Mouse (Mus musculus): Measurements from ENCODE around the gene Slc39a11.
"Not testable (repeated sequence)": the region's sequence is repeated elsewhere in the genome, so short reads cannot be mapped to it uniquely, and the experiment has no call there.

Slc39a11 gene

GRCm38 (mm10) chr11:113600526-113601245, 49.2 kb downstream of the Slc39a11 start:
- DNase-seq (ENCODE audit: low spot score in 2 of 2) = no peak

- no peak for DNase-seq (ENCODE audit: low spot score in 2 of 2)
These were observed 52.2 kb downstream of the Slc39a11 start for GRCm38 (mm10) chr11:113597632-113598031.

- DNase-seq (ENCODE audit: low spot score in 2 of 2) = no peak
These were observed 54.7 kb downstream of the Slc39a11 start for GRCm38 (mm10) chr11:113595144-113595543.

GRCm38 (mm10) chr11:113588936-113589335, 60.9 kb downstream of the Slc39a11 start:
- no peak for DNase-seq (ENCODE audit: low spot score in 2 of 2)

DNA sequence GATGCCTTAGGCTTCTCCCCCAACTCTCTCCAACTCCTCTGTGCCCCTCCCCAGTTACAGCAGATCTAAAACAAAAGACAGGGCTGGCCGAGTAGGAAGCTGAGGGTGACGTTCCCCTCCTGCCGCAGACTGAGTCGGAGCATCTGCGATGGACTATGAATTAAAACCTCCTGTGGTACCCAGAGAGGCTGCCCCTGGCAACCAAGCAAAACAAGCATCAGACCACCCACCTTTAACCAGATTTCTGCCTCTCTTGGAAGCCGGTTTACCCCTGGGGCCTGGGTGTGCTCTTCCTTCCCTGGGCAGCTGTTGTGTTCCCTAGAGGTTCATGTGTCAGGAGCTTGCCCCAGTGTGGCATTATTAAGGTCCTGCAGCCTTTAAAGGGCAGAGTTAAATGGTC, 63.5 kb downstream of the Slc39a11 start:
- no peak for DNase-seq (ENCODE audit: low spot score in 2 of 2)

GRCm38 (mm10) chr11:113583879-113584661, 65.8 kb downstream of the Slc39a11 start:
- no peak for DNase-seq (ENCODE audit: low spot score in 2 of 2)

DNA sequence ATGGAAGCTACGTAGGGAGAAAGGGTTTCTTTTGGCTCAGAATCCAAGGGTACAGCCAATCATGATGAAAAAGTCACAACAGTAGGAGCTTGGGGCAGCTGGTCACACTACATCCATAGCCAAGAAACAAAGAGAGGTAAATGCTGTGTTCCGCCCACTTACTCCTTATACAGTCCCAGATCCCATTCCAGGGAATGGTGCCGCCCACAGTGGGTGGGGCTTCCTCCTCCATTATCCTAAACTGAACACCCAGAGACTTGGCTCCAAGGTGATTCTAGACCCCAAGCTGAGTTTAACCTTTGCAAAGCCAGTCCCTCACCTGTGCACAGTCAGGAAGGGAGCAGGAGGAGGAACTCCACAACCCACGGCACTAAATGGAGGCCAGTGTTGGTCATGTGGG, 72.7 kb downstream of the Slc39a11 start:
- no peak for DNase-seq (ENCODE audit: low spot score in 2 of 2)

- no peak for DNase-seq (ENCODE audit: low spot score in 2 of 2)
These were observed 77.2 kb downstream of the Slc39a11 start for GRCm38 (mm10) chr11:113572641-113573040.

DNA sequence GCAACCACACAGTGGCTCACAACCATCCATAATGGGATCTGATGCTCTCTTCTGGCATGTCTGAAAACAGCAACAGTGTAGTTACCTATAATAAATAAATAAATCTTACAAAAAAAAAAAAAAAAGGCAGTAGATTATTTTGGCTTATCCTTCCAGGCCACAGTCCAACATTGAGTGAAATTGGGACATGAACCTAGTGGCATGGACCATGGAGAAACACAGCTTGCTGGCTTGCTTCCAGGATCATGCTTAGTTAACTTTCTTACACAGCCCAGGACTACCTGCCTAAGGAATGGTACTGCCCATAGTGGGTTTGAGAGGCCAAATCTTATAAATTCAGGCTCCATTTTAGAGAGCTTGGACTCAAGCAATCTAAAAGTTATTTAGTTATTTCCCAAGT, 78.3 kb downstream of the Slc39a11 start:
- no peak for DNase-seq (ENCODE audit: low spot score in 2 of 2)

DNA sequence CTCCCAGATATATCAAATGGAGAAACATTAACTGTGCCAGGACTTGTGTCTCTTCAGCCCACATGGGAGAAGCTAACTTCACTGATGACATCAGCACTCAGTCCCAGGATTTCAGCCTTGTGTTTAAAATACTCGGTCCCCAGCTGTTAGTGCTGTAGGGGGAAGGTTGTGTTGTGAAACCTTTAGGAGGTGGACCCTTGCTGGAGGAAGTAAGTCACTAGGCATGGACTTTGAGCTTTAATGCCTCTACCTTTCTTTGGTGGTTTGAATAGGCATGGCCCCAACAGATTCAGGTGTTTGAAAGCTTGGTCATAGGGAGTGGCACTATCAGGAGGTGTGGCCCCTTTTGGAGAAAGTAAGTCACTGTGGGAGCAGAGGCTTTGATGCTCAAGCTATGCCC, 80.9 kb downstream of the Slc39a11 start:
- DNase-seq (ENCODE audit: low spot score in 2 of 2) = no peak

DNA sequence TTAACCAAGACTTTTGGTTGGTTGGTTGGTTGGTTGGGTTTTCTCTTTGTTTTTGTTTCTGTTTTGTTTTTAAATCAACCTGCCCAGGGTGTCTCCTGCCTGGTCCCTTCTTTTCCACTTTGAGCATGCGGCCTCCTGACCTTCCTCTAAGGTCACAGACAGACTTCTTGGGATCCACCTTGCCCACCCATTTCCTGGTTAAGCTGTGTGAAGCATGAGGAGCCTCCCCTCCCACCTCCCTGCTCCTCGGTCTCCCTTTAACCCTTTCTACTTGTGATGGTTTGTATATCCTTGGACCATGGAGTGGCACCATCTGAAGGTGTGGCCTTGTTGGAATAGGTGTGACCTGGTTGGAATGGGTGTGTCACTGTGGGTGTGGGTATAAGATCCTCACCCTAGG, 82.0 kb downstream of the Slc39a11 start:
- DNase-seq (ENCODE audit: low spot score in 2 of 2) = not testable (repeated sequence)

GRCm38 (mm10) chr11:113565006-113565995, 84.6 kb downstream of the Slc39a11 start:
- DNase-seq (ENCODE audit: low spot score in 2 of 2) = peak; percentile 64 to 65

GRCm38 (mm10) chr11:113562326-113562725, 87.6 kb downstream of the Slc39a11 start:
- no peak for DNase-seq (ENCODE audit: low spot score in 2 of 2)

DNA sequence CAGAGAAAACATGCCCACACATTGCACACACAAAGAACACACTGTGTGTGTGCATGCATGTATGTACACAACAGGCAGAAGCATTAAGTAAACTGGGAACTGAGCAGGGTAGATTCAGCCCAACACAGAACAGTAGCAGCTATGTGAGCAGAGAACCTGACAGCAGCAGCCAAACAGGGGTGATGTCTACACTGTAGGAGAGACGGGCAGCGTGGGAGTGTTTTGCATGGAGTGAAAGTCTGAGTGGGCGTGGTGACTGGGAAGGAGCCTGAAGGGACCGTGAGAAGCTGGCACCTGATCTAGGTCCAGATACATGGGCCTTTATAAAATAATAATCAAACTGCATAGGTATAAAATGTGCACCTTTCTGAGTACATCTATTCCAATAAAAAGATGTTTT, 89.7 kb downstream of the Slc39a11 start:
- DNase-seq (ENCODE audit: low spot score in 2 of 2) = no peak

DNA sequence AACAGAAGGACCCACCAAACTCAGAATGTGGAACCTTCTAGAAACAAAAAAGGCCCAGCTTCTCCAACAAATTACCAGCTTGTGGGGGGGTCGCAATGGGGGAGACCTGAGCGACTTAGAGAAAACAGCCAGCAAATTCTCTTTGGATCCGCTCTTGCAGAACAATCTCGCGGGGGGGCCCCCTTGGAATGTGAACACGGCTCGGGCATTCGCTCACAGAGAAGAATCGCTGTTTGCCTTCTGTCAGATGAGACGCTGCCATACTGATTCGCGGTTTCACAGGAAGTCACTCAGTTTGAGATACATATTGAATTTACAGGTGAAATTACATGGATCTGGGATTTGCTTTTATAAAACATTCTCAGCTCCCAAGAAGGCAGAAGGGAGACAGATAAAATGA, 91.4 kb downstream of the Slc39a11 start:
- DNase-seq (ENCODE audit: low spot score in 2 of 2) = no peak

- DNase-seq (ENCODE audit: low spot score in 2 of 2) = no peak
These were observed 93.7 kb downstream of the Slc39a11 start for GRCm38 (mm10) chr11:113556142-113556541.

DNA sequence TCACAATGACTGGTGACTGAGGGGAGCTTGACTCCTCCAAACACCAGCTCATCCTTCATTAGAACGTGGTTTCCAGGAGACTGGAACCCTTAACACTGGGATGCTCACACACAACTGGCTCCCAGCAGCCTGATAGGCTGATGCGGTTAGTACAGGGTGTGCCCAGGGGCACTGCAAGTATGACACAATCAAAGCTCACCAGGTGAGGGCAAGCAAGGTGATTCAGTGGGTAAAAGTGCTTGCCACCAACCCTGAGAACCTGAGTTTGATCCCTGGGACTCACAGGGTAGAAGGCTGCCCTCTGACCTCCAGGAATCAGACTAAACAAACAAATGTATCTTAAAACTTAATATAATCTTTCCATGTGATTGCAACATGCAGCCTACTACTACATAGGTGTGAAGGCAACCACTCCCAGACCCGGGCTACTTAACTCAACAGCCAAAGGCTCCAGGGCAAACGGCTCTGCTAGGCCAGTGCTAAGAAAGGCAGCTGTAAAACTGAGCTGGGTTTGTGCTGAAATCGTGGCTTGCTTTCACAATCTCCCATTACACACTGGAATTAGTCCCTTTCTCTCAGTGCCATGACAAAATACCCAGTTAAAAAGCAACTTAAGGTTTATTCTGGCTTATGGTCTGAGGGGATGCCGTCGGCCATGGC, 95.0 kb downstream of the Slc39a11 start:
- DNase-seq (ENCODE audit: low spot score in 2 of 2) = no peak

- DNase-seq (ENCODE audit: low spot score in 2 of 2) = no peak
These were observed 95.7 kb downstream of the Slc39a11 start for GRCm38 (mm10) chr11:113554194-113554593.

- DNase-seq (ENCODE audit: low spot score in 2 of 2) = no peak
These were observed 96.3 kb downstream of the Slc39a11 start for GRCm38 (mm10) chr11:113553605-113554004.

- DNase-seq (ENCODE audit: low spot score in 2 of 2) = no peak
These were observed 97.3 kb downstream of the Slc39a11 start for GRCm38 (mm10) chr11:113552539-113552938.

- DNase-seq (ENCODE audit: low spot score in 2 of 2) = no peak
These were observed 103.5 kb downstream of the Slc39a11 start for GRCm38 (mm10) chr11:113546217-113546877.

Data from urinary bladder, adult 18-20 months (tissue).